Mouse (Mus musculus): ENCODE measurements around the gene Cd2ap. TPM values are rescaled to one million over a fixed set of nuclear protein-coding genes. Genes with fewer than 3 reads are reported as not detected.

The Cd2ap gene
- total and polyA plus RNA-seq, 3 experiments = 18.8 to 36.3 (median 26.1) TPM

- no peaks in the 10 kb centered on the region for H3K27me3 ChIP-seq (replicated peaks)
- H3K27ac ChIP-seq (ENCODE audit: insufficient read depth, low read depth) = no peak overlapping the region
- in situ Hi-C loops (cut with MboI; ENCODE audit: low pct_ligation_motif_present, low pct_unique_long_range_greater_than_20kb, low sequenced_read_pairs) (no loop called here), dilution Hi-C loops (cut with MboI; ENCODE audit: extremely low pct_ligation_motif_present, extremely low pct_unique_long_range_greater_than_20kb, low sequenced_read_pairs) (no loop called here)
- no peak for DNase-seq (ENCODE audit: extremely low read depth)
- H3K4me1 ChIP-seq (ENCODE audit: control insufficient read depth in 1 of 2, insufficient read depth in 2 of 2) = peaks cover 5 to 23% of the 10 kb centered on the region in 2 experiments
- H3K79me2 ChIP-seq (replicated peaks; ENCODE audit: control insufficient read depth, extremely low read depth, insufficient read depth, poor library complexity, severe bottlenecking) = no peaks in the 10 kb centered on the region
- H3K9me3 ChIP-seq (replicated peaks; ENCODE audit: low read length) = peaks cover 4% of the 10 kb centered on the region
- H3K4me2 ChIP-seq (ENCODE audit: insufficient read depth, low read depth, poor library complexity, severe bottlenecking) = peak overlapping the region; percentile 36; the same call in 1 of the 2 replicates
- TF ChIP-seq NELFE (IDR thresholded peaks at IDR 0.05; ENCODE audit: low read depth, low read length) = no peak
- no peak for TF ChIP-seq IRF4 (IDR thresholded peaks at IDR 0.05; ENCODE audit: low read depth, low read length)
- TF ChIP-seq ETS1 (conservative IDR thresholded peaks at IDR 0.05; ENCODE audit: low read depth, low read length) = no peak
- TF ChIP-seq CTCF (conservative IDR thresholded peaks at IDR 0.05 in 1 of 2, IDR thresholded peaks at IDR 0.05 in 1 of 2; ENCODE audit: low read depth in 2 of 2, low read length in 2 of 2) = no peak
- no peak for TF ChIP-seq MAX (IDR thresholded peaks at IDR 0.05; ENCODE audit: low read length)
- H3K9ac ChIP-seq (ENCODE audit: insufficient read depth, low read depth) = no peak overlapping the region
- no peak overlapping the region for H3K4me3 ChIP-seq (replicated peaks in 1 of 3; ENCODE audit: low read depth in 2 of 3, low read length in 2 of 3, poor library complexity in 1 of 3)
- no peaks in the 10 kb centered on the region for H3K36me3 ChIP-seq (replicated peaks in 1 of 2; ENCODE audit: control insufficient read depth in 1 of 2, insufficient read depth in 1 of 2, low read length in 1 of 2)
Measured at GRCm38 (mm10) chr17:42883315-42883714, 6.8 kb upstream of the Cd2ap start.

- in situ Hi-C loops (cut with MboI; ENCODE audit: low pct_ligation_motif_present, low pct_unique_long_range_greater_than_20kb, low sequenced_read_pairs) = no loop called here
- Histone ChIP-seq H3K4me3 (replicated peaks in 1 of 3; ENCODE audit: low read depth in 2 of 3, low read length in 2 of 3, poor library complexity in 1 of 3) (no peak overlapping the region), H3K27ac (ENCODE audit: insufficient read depth, low read depth) (no peak overlapping the region)
Measured at GRCm38 (mm10) chr17:42882873-42883272, 6.4 kb upstream of the Cd2ap start.

GRCm38 (mm10) chr17:42876904-42877425, 500 bp upstream of the Cd2ap start:
- H3K4me3 ChIP-seq (replicated peaks in 1 of 3; ENCODE audit: low read depth in 2 of 3, low read length in 2 of 3, poor library complexity in 1 of 3) = peak overlapping the region in 2 of 3 experiments; percentile 90 to 92
- no peak for DNase-seq (ENCODE audit: extremely low read depth)
- dilution Hi-C loops (cut with MboI; ENCODE audit: extremely low pct_ligation_motif_present, extremely low pct_unique_long_range_greater_than_20kb, low sequenced_read_pairs) (no loop called here), in situ Hi-C loops (cut with MboI; ENCODE audit: low pct_ligation_motif_present, low pct_unique_long_range_greater_than_20kb, low sequenced_read_pairs) (no loop called here)
- H3K79me2 ChIP-seq (replicated peaks; ENCODE audit: control insufficient read depth, extremely low read depth, insufficient read depth, poor library complexity, severe bottlenecking) = peaks cover 32% of the 10 kb centered on the region
- H3K36me3 ChIP-seq (replicated peaks in 1 of 2; ENCODE audit: control insufficient read depth in 1 of 2, insufficient read depth in 1 of 2, low read length in 1 of 2) = peaks cover 0 to 3% of the 10 kb centered on the region in 2 experiments
- no peaks in the 10 kb centered on the region for H3K27me3 ChIP-seq (replicated peaks)
- TF ChIP-seq CTCF (conservative IDR thresholded peaks at IDR 0.05 in 1 of 2, IDR thresholded peaks at IDR 0.05 in 1 of 2; ENCODE audit: low read depth in 2 of 2, low read length in 2 of 2) (no peak), JUN (IDR thresholded peaks at IDR 0.05; ENCODE audit: insufficient read depth, low read depth, low read length) (no peak), GABPA (IDR thresholded peaks at IDR 0.05; ENCODE audit: insufficient replicate concordance, low read depth, low read length) (no peak), MXI1 (IDR thresholded peaks at IDR 0.05; ENCODE audit: low read depth, low read length) (no peak), ELF1 (IDR thresholded peaks at IDR 0.05; ENCODE audit: low read depth, low read length) (no peak), MYC (IDR thresholded peaks at IDR 0.05; ENCODE audit: low read depth, low read length) (no peak), ZKSCAN1 (IDR thresholded peaks at IDR 0.05; ENCODE audit: borderline replicate concordance, low read depth, low read length) (no peak), JUND (conservative IDR thresholded peaks at IDR 0.05; ENCODE audit: low read depth, low read length) (no peak), E2F4 (IDR thresholded peaks at IDR 0.05; ENCODE audit: insufficient replicate concordance, low read depth, low read length) (no peak), HCFC1 (IDR thresholded peaks at IDR 0.05; ENCODE audit: low read depth, low read length) (no peak), RAD21 (IDR thresholded peaks at IDR 0.05; ENCODE audit: low read depth, low read length) (no peak), NRF1 (IDR thresholded peaks at IDR 0.05; ENCODE audit: low read depth, low read length) (no peak)
- H3K4me2 ChIP-seq (ENCODE audit: insufficient read depth, low read depth, poor library complexity, severe bottlenecking) = peak overlapping the region; percentile 95
- peaks cover 0 to 16% of the 10 kb centered on the region in 2 experiments; a peak in 2 of 4 replicates for H3K4me1 ChIP-seq (ENCODE audit: control insufficient read depth in 1 of 2, insufficient read depth in 2 of 2)
- H3K9ac ChIP-seq (ENCODE audit: insufficient read depth, low read depth) = 0 out of 2 replicates have a peak overlapping the region, but pooled peaks have one; percentile 11
- H3K27ac ChIP-seq (ENCODE audit: insufficient read depth, low read depth) = no peak overlapping the region
- H3K9me3 ChIP-seq (replicated peaks; ENCODE audit: low read length) = no peaks in the 10 kb centered on the region

More at GRCm38 (mm10) chr17:42882873-42883272, 6.4 kb upstream of the Cd2ap start:
- no peaks in the 10 kb centered on the region for H3K36me3 ChIP-seq (replicated peaks in 1 of 2; ENCODE audit: control insufficient read depth in 1 of 2, insufficient read depth in 1 of 2, low read length in 1 of 2)
- no peak overlapping the region for H3K9ac ChIP-seq (ENCODE audit: insufficient read depth, low read depth)
- H3K4me2 ChIP-seq (ENCODE audit: insufficient read depth, low read depth, poor library complexity, severe bottlenecking) = peak overlapping the region; percentile 36; the same call in 1 of the 2 replicates
- TF ChIP-seq CTCF (conservative IDR thresholded peaks at IDR 0.05 in 1 of 2, IDR thresholded peaks at IDR 0.05 in 1 of 2; ENCODE audit: low read depth in 2 of 2, low read length in 2 of 2) (peak in 1 of 2 experiments; percentile 32; a peak in 2 of 4 replicates), ZNF384 (IDR thresholded peaks at IDR 0.05; ENCODE audit: low read depth, low read length) (no peak), MAFK (IDR thresholded peaks at IDR 0.05; ENCODE audit: insufficient replicate concordance, low read length) (no peak), NRF1 (IDR thresholded peaks at IDR 0.05; ENCODE audit: low read depth, low read length) (no peak)
- H3K4me1 ChIP-seq (ENCODE audit: control insufficient read depth in 1 of 2, insufficient read depth in 2 of 2) = peaks cover 5 to 19% of the 10 kb centered on the region in 2 experiments
- dilution Hi-C loops (cut with MboI; ENCODE audit: extremely low pct_ligation_motif_present, extremely low pct_unique_long_range_greater_than_20kb, low sequenced_read_pairs) = no loop called here
- H3K27me3 ChIP-seq (replicated peaks) = no peaks in the 10 kb centered on the region
- no peak for DNase-seq (ENCODE audit: extremely low read depth)
- H3K9me3 ChIP-seq (replicated peaks; ENCODE audit: low read length) = peaks cover 4% of the 10 kb centered on the region
- no peaks in the 10 kb centered on the region for H3K79me2 ChIP-seq (replicated peaks; ENCODE audit: control insufficient read depth, extremely low read depth, insufficient read depth, poor library complexity, severe bottlenecking)
